Mouse (Mus musculus) spleen, postnatal 14 days (tissue): ENCODE measurements around the gene Slc45a2.

Source experiments
- DNase-seq, 2 experiments: peaks; one replicate each; pipeline ENCODE4 v3.0.0; 2021 to 2022; ENCODE audit warnings: low spot score in 2 of 2

The Slc45a2 gene

DNA sequence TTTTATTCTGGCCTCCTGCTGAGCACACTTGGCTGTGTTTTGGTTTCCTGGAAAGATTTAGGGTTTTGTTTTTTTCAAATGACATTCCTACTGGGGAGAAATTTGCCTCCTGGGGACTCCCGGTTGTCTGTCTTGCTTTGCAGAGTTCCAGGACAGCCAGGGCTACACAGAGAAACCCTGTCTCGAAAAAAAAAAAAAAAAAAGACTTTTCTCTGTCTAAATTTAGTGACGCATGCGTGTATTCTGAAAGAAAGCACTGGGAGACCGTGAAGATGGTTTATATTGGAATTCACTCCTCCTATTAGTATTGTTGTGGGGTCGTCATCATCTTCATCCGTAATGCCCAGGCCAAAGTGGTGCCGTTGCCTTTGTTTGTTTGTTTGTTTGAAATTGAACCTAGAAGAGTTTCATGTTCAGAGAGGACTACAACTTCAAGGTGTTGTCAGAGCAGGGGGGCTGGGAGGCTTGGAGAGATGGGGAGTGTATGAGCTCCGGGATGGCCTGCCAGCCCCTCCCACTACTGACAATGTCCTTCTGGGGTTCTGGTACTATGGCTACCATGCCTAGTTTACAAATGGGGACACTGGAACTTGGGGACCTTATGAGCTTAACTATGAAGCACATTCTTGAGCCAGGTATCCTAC is 65.1 kb downstream of the Slc45a2 start:
- no peak for DNase-seq

DNA sequence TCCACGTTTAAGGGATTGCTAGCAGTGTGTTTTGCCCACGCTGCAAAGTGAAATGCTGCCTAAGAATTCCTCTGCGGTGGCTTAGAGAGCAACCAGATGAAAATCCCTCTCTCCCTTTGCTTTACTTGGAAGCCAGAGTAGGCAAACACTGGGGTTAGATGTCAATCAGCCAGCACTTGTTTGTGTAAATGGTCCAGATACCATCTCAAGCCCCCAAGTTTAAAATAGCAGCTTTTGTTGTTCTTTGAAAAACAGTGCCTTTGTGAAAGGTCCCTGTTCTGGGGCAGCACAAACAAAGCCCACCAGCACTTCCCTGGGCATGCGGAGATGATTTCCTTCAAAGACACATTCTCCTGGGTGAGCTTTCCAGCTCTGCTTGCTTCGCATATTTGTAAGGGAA is 65.8 kb downstream of the Slc45a2 start:
- no peak for DNase-seq

DNA sequence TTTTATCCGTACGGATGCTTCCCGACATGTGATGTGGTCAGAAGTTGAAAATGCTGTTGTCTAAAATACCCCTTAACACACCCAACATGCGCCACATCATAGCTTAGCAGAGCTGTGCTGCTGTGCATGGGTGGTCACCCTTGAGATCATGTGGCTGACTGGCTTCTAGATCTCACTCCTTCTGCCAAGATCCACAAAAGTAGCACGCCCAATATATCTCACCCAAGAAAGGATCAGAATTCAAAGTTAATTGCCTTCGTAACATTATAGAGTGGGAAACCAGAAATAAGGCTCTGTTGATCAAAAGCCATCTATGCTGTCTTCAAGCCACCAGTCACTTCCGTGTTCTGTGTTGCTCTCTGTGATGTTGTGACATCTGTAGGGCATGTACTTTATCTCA is 67.4 kb downstream of the Slc45a2 start:
- no peak for DNase-seq

DNA sequence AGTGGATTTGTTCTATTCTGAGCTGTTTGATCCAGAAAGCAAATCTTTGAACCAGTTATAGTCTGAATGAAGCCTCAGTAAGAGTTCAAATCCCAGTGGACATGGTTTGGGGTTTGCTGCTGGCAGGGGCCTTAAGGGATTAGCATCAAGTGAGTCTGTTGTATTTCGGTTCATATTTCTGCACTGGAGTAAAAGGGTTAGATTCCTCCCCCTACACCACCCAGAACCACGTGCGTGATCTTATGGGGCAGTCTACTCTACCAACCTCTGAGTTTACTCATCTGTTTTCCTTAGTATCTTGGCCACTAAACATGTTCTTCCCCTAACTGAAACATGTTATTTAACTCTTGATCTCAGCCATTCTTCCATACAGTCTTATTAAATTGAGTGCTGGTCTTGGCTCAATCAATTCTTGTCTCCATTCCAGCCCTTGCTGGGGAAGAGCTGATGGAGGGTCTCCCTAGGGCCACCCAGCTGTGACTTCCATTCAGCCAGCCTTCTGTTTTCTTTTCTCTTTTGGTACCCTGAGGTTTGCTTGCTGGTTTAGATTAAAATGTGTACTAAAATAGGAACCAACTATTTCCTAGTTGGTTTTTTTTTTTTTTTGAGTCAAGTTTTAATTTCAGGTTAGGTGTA is 75.3 kb downstream of the Slc45a2 start:
- DNase-seq: no peak
